Mouse (Mus musculus): ENCODE measurements around the gene 2310033P09Rik. TPM values are rescaled to one million over a fixed set of nuclear protein-coding genes. Genes with fewer than 3 reads are reported as not detected.
A peak's percentile ranks its signal among the peaks of the same experiment; 100 is the strongest.

The 2310033P09Rik gene
- polyA plus RNA-seq, 1 experiment from 2014 or later = 24.6 TPM

DNA sequence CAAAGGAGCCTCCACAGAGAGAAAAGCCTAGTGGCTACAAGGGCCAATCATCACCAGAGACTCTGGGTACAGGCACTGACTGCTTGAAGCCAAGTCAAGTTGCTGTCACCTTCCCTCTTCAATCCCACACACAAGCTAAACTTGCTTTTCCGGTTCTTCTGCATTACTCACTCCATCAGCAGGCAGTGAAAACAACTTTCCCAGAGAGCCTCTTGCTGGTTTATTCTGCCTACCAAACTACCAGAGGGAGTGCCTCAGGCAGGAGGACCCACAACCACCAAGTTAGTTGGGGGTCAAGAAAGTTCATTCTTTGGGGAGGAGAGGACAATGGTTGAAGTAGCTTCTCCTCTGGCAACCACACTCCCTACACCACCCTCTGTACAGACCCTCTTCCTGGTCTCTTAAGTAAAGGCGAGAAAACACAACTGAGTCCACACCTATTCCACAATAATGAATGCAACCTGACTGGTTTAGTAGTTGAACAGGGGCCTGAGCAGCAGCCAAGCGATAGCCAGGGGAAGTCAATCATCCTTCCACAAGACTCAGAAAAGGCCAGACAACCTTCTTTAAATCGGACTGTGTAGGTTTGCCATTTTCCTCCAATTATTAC lies 10.4 kb downstream of the 2310033P09Rik start:
- CTCF ChIA-PET = interaction anchor here (2.6 kb wide), 1 partner anchor 9 kb away, joined by 11 read pairs; no protein-coding TSS in a partner anchor
- no peaks in the 10 kb centered on the region for H3K27me3 ChIP-seq
- DNase-seq (ENCODE audit: low read depth, low spot score) (no peak), ATAC-seq (no peak)
- in situ Hi-C loops (cut with MboI; ENCODE audit: low pct_unique_long_range_greater_than_20kb) = no loop called here
- TF ChIP-seq CTCF (IDR thresholded peaks at IDR 0.05) = no peak
- POLR2A ChIA-PET = interaction anchor here (0.8 kb wide), 1 partner anchor 10 kb away, joined by 3 read pairs; no protein-coding TSS in a partner anchor

DNA sequence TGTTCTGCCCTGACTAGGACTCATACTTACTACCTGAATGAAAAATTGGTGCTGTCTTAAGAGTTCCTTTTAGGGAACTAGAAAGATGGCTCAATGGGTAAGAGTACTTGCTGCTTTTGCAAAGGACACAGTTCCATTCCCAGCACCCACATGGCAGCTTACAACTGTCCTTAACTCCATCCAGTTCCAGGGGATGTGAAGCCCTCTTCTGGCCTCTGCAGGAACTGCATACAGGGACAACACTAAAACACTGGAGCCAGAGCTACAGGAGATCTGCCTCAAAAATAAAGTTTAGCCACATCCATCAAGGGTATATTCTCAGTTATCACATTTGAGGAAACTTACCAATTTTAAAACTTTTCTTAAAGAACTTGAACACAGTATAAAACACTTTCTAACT lies 10.9 kb downstream of the 2310033P09Rik start:
- POLR2A ChIA-PET = interaction anchor here (0.8 kb wide), 1 partner anchor 10 kb away, joined by 3 read pairs; no protein-coding TSS in a partner anchor
- ATAC-seq = no peak
- no peak for DNase-seq (ENCODE audit: low read depth, low spot score)
- TF ChIP-seq CTCF (IDR thresholded peaks at IDR 0.05) = peak; percentile 82
- CTCF ChIA-PET = interaction anchor here (2.6 kb wide), 1 partner anchor 9 kb away, joined by 11 read pairs; no protein-coding TSS in a partner anchor
- in situ Hi-C loops (cut with MboI; ENCODE audit: low pct_unique_long_range_greater_than_20kb) = no loop called here
- no peaks in the 10 kb centered on the region for H3K27me3 ChIP-seq

DNA sequence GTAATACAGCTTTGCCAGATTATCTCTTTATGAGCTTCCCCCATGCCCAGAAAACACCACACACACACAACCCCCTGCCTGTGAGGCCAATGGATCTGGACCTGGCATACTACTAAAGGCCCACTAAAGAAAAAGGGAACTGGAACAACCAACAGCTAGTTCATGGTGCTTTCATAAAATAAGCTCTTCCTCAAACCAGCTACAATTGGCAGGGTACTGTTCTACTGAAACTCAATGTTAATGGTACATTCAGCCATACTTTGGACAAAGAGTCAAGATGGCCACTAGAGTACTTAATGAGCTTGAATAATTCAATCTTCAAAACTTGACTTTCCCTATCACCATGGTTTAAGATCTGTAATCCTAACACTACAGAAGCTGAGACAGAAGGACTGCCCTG lies 13.5 kb downstream of the 2310033P09Rik start:
- TF ChIP-seq CTCF (IDR thresholded peaks at IDR 0.05) = no peak
- in situ Hi-C loops (cut with MboI; ENCODE audit: low pct_unique_long_range_greater_than_20kb) = no loop called here
- DNase-seq (ENCODE audit: low read depth, low spot score) (no peak), ATAC-seq (no peak)
- no peaks in the 10 kb centered on the region for H3K27me3 ChIP-seq
- ChIA-PET CTCF (interaction anchor here (1.3 kb wide), 1 partner anchor 12 kb away, joined by 5 read pairs; no protein-coding TSS in a partner anchor), POLR2A (no interaction called here)

DNA sequence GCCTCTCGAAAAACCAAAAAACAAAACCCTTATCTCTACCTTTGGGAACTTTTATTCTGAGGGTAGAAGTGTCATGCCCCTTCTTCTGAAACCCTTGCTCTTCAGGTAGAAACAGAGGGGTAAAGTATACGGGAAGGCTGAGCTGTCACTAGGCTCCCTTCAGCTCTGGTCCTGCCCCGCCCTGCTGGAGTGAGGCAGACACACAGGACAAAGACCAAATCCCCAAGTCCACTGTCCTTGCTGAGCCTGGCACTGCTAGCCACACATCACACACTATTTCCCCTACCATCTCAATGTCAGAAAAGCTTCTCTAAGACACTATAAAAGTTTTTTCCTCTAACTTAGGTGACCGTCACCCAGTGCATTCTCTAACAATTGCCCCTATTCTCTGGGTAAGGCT lies 14.2 kb downstream of the 2310033P09Rik start:
- DNase-seq (ENCODE audit: low read depth, low spot score) (no peak), ATAC-seq (no peak)
- no peak for TF ChIP-seq CTCF (IDR thresholded peaks at IDR 0.05)
- H3K27me3 ChIP-seq = no peaks in the 10 kb centered on the region
- in situ Hi-C loops (cut with MboI; ENCODE audit: low pct_unique_long_range_greater_than_20kb) = no loop called here
- ChIA-PET POLR2A (no interaction called here), CTCF (interaction anchor here (1.3 kb wide), 1 partner anchor 13 kb away, joined by 5 read pairs; no protein-coding TSS in a partner anchor)

DNA sequence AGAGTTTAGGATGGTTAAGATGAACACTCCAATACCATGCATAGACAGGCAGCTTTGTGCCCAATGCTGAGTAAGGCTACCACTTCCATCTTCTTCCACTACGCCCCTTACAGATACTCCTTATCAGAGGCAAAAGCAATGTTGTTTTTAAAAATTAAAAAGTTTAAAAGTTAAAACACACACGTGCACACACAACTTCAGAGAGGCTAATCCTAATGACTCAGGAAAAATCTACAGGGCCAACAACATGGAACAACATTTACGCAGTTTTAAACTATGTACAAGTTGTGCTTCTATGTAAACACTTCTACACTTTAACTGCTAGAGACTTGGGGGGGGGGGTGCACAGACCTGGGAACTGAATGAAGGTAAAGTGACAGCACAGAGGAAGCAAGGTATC lies 15.9 kb downstream of the 2310033P09Rik start:
- no peak for DNase-seq (ENCODE audit: low read depth, low spot score)
- no peaks in the 10 kb centered on the region for H3K27me3 ChIP-seq
- POLR2A ChIA-PET = no interaction called here
- CTCF ChIA-PET = no interaction called here
- in situ Hi-C loops (cut with MboI; ENCODE audit: low pct_unique_long_range_greater_than_20kb) = no loop called here
- ATAC-seq = no peak
- no peak for TF ChIP-seq CTCF (IDR thresholded peaks at IDR 0.05)

DNA sequence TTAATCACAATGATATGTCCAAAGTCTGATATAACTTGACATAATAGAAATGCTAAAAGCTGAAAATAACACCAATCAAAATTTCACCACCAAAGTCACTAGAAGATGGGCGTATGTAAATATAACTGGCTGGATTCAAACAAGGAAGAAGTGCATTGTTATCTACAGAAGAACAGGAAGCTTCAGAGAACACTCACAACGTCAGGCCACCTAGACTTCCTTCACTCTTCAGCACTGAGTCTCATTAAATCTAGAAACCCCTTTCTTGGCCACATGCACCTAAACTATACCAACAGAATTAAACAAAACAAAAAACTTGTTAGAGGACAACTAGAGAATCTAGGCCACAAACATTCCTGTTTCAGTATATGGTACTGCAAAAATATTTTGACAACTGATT lies 16.3 kb downstream of the 2310033P09Rik start:
- ChIA-PET CTCF (no interaction called here), POLR2A (no interaction called here)
- in situ Hi-C loops (cut with MboI; ENCODE audit: low pct_unique_long_range_greater_than_20kb) = no loop called here

DNA sequence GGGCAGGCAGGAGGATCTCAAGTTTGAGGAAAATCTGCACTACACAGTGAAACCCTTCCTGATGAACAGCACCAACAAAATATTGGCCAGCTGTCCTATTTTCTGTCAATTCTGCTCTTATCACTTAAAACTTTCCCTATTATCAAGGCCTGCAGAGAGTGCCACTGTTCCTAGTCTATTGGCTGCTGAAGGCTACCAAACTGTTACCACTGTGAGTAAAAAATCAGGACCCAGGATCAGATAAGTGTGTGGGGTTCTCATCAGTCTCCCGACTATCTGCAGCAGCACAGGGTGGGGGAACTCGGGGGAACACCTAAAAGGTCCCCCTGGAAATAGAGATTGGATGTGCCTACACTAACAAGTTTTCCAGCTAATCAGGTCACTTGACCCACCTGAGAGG lies 17.0 kb downstream of the 2310033P09Rik start:
- CTCF ChIA-PET = no interaction called here
- DNase-seq (ENCODE audit: low read depth, low spot score) = no peak

More for the DNA sequence above, 16.3 kb downstream of the 2310033P09Rik start:
- DNase-seq (ENCODE audit: low read depth, low spot score) (no peak), ATAC-seq (no peak)
- no peak for TF ChIP-seq CTCF (IDR thresholded peaks at IDR 0.05)
- no peaks in the 10 kb centered on the region for H3K27me3 ChIP-seq

DNA sequence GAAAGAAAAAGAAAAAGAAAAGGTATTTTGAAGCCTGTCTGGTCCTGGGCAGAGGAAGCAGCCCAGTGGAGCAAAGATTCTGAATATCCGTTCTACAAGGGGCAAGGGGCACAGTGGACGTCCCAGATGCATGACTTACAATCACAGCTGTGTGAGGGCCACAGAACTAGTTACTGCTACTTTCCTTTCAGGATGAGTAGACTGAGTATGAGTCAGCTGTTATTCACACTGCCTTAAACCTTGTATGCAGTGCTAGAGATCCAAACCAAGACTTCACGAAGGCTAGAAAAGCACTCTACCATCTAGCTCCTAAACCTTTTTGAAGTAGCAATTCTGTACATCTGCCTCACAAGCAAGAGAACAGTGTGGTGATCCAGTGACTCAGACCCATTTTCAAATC lies 18.1 kb downstream of the 2310033P09Rik start:
- DNase-seq (ENCODE audit: low read depth, low spot score) (no peak), ATAC-seq (no peak)
- no peaks in the 10 kb centered on the region for H3K27me3 ChIP-seq
- in situ Hi-C loops (cut with MboI; ENCODE audit: low pct_unique_long_range_greater_than_20kb) = loop anchor here (5.0 kb wide), 1 partner anchor 246 kb away; the partner anchor contains the start of gene Zfp867
- ChIA-PET POLR2A (interaction anchor here (0.7 to 0.8 kb wide), 3 partner anchors 19 to 1124 kb away, joined by 3 to 4 read pairs (median 4); no protein-coding TSS in a partner anchor), CTCF (interaction anchor here (0.8 kb wide), 1 partner anchor 63 kb away, joined by 3 read pairs; no protein-coding TSS in a partner anchor)
- TF ChIP-seq CTCF (IDR thresholded peaks at IDR 0.05) = no peak

More for the DNA sequence above, 17.0 kb downstream of the 2310033P09Rik start:
- no peak for TF ChIP-seq CTCF (IDR thresholded peaks at IDR 0.05)
- ATAC-seq = no peak
- in situ Hi-C loops (cut with MboI; ENCODE audit: low pct_unique_long_range_greater_than_20kb) = loop anchor here (5.0 kb wide), 1 partner anchor 247 kb away; the partner anchor contains the start of gene Zfp867
- no peaks in the 10 kb centered on the region for H3K27me3 ChIP-seq
- POLR2A ChIA-PET = interaction anchor here (1.0 kb wide), 1 partner anchor 25 kb away, joined by 3 read pairs; no protein-coding TSS in a partner anchor

DNA sequence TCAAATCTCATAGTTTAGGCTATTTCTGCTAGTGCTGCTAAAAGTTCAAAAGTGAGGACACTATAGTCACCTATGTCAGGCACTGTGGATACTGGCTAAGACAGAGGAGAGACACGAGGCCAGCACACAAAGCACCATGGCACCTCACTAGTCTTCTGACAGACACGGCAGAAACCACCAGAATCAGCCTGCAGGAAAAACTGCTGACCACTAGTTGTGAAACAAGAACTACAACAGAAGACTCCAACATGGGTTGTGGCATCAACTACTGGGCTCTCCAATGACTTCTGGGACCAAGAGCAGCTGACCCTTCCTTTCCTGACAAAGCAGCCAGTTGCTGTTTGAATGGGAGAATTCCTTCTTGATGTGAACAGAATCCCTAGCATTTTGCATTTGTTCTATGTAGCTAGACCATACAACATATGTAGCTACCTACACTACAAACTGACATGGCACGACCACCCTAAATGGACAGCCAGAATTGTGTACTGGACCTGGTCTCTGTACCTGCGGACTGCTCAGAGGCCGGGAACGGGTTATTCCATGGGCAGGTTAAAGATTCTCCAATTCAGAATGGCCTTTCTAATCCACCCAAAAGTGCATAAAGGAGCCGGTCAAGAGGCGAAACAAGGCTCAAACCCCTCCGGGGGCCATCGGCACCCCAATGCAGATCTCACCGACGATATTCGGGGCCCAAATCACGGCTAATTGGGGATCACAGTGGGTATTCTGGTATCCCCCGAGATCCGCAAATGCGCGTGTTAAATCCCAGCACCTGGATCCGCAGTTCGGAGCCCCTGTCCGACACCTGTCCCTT lies 18.9 kb downstream of the 2310033P09Rik start:
- no peak for TF ChIP-seq CTCF (IDR thresholded peaks at IDR 0.05)
- no peak for DNase-seq (ENCODE audit: low read depth, low spot score)
- ChIA-PET POLR2A (interaction anchor here (0.6 to 0.8 kb wide), 4 partner anchors 20 to 272 kb away, joined by 3 to 5 read pairs (median 4); no protein-coding TSS in a partner anchor), CTCF (no interaction called here)
- in situ Hi-C loops (cut with MboI; ENCODE audit: low pct_unique_long_range_greater_than_20kb) = loop anchor here (5.0 kb wide), 1 partner anchor 245 kb away; the partner anchor contains the start of gene Zfp867
- no peaks in the 10 kb centered on the region for H3K27me3 ChIP-seq
- no peak for ATAC-seq

DNA sequence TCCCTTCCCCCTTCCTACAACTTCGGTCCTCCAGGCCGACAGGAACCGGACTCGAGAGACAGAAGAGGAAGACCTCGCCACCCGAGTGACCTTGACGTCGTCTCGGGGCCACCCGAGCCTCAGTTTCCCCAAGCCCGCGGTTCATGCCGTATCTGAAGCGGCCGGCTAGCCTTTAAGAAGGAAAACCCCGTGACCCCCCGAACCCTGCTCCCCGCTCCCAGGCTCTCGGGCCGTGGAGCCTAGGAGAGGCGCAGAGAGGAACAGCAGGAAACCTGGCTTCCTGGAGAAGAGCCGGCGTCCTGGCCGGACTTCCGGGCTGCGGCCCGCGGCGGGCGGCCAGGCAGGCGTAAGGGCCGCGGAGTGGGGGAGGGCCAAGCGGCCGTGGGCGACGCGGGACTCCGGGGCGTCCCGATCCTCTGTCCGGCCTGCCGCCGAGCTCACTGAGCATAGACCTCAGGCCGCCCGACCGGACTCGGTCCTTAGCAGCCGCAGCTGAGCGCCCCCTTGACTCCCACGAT lies 19.5 kb downstream of the 2310033P09Rik start:
- DNase-seq (ENCODE audit: low read depth, low spot score) = no peak
- TF ChIP-seq CTCF (IDR thresholded peaks at IDR 0.05) = no peak
- CTCF ChIA-PET = no interaction called here

More for the DNA sequence above, 19.5 kb downstream of the 2310033P09Rik start:
- in situ Hi-C loops (cut with MboI; ENCODE audit: low pct_unique_long_range_greater_than_20kb) = loop anchor here (5.0 kb wide), 1 partner anchor 245 kb away; the partner anchor contains the start of gene Zfp867
- no peaks in the 10 kb centered on the region for H3K27me3 ChIP-seq
- peak; percentile 13 for ATAC-seq
- POLR2A ChIA-PET = interaction anchor here (0.6 to 1.9 kb wide), 3 partner anchors 9 to 271 kb away, joined by 3 to 6 read pairs (median 5); no protein-coding TSS in a partner anchor
